Mouse (Mus musculus): ENCODE data around the gene Tnnt2. TPM values are rescaled to one million over a fixed set of nuclear protein-coding genes. Genes with fewer than 3 reads are reported as not detected.

The Tnnt2 gene
- total and polyA plus RNA-seq, 2 experiments from 2014 or later: 0.51 to 1.0 TPM

DNA sequence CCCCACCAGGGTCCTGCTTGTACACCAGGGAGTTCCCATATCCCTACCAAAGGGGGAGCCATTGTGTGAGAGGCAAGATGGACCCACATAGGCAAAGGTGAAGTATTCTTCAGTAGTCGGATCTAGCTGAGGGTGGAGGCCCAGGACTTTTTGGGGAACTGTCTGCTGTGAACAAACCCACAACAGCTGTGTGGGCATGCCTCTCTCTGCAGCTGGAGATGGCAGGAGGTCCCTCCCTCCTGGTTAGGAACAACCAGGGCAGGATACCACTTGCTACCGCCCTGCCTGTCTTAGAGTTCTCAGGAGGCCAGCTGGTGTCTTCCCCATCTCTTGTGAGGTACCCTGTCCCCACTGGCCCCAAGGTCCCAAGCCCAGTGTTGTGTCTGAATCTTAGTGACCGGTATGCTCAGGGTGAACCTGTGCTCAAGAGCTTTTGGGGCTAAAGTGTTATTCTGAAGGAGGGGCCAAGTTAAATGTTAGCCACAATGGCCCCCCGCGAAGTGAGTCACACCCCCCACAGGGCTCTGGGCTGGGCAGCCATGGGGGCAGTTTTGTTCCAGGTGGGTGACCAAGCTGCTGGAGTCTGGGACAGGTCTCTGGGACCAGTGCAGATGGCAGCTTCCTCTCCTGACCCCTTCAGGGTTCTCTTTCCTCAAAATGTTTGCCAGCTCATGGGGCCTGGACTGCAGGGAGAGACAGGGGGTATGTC lies 22.3 kb upstream of the Tnnt2 start:
- DNase-seq (ENCODE audit: low spot score): no peak
- no peak for TF ChIP-seq CTCF (IDR thresholded peaks at IDR 0.05)
- ATAC-seq (ENCODE audit: low FRiP score): no peak
- Histone ChIP-seq H3K27me3 (ENCODE audit: insufficient read depth, low read length) (peaks cover 9% of the 10 kb centered on the region), H3K4me3 (ENCODE audit: low read depth, low read length) (no peak overlapping the region), H3K9ac (replicated peaks; ENCODE audit: low read length, poor library complexity, severe bottlenecking) (no peak overlapping the region), H3K36me3 (ENCODE audit: insufficient read depth, low read length) (no peaks in the 10 kb centered on the region), H3K4me2 (ENCODE audit: low read depth, low read length, poor library complexity, severe bottlenecking) (no peak overlapping the region), H3K4me1 (ENCODE audit: insufficient read depth, low read length) (no peaks in the 10 kb centered on the region), H3K9me3 (ENCODE audit: low read length) (no peaks in the 10 kb centered on the region), H3K27ac (ENCODE audit: low read depth, low read length) (no peak overlapping the region)
- WGBS: 85% methylated on average over 5 of the region's 5 CpGs

DNA sequence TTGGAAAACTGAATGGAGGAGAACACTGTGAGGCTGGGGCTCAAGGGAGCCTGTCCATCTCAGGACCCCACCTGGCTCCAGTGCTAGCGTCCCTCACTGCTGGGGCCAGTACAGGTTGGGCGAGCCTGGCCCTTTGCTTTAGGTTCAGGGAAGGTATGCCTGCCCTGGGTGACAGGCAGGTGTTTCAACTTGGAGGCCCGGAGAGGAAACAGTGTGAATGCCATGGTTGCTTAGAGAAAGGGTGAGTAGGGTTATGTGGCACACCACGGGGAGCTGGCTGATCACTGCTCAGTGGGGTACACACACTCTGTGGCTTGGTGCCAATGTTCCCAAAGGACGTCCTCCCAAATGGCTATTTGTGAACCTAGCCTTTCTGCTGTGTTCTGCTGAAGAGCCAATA lies 21.6 kb upstream of the Tnnt2 start:
- Histone ChIP-seq H3K9ac (replicated peaks; ENCODE audit: low read length, poor library complexity, severe bottlenecking) (no peak overlapping the region), H3K4me3 (ENCODE audit: low read depth, low read length) (no peak overlapping the region), H3K27me3 (ENCODE audit: insufficient read depth, low read length) (peaks cover 14% of the 10 kb centered on the region), H3K27ac (ENCODE audit: low read depth, low read length) (no peak overlapping the region), H3K36me3 (ENCODE audit: insufficient read depth, low read length) (no peaks in the 10 kb centered on the region), H3K4me2 (ENCODE audit: low read depth, low read length, poor library complexity, severe bottlenecking) (no peak overlapping the region), H3K4me1 (ENCODE audit: insufficient read depth, low read length) (no peaks in the 10 kb centered on the region), H3K9me3 (ENCODE audit: low read length) (no peaks in the 10 kb centered on the region)
- TF ChIP-seq CTCF (IDR thresholded peaks at IDR 0.05): no peak
- DNase-seq (ENCODE audit: low spot score) (no peak), ATAC-seq (ENCODE audit: low FRiP score) (no peak)
- 82% methylated on average over 5 of the region's 5 CpGs for WGBS

GRCm38 (mm10) chr1:135817595-135817994 lies 18.6 kb upstream of the Tnnt2 start:
- 74% methylated on average over 4 of the region's 4 CpGs for WGBS
- ATAC-seq (ENCODE audit: low FRiP score): no peak
- no peak for TF ChIP-seq CTCF (IDR thresholded peaks at IDR 0.05)
- Histone ChIP-seq H3K4me2 (ENCODE audit: low read depth, low read length, poor library complexity, severe bottlenecking) (no peak overlapping the region), H3K27me3 (ENCODE audit: insufficient read depth, low read length) (peaks cover 27% of the 10 kb centered on the region), H3K27ac (ENCODE audit: low read depth, low read length) (no peak overlapping the region), H3K4me3 (ENCODE audit: low read depth, low read length) (no peak overlapping the region), H3K9ac (replicated peaks; ENCODE audit: low read length, poor library complexity, severe bottlenecking) (no peak overlapping the region), H3K4me1 (ENCODE audit: insufficient read depth, low read length) (no peaks in the 10 kb centered on the region), H3K36me3 (ENCODE audit: insufficient read depth, low read length) (no peaks in the 10 kb centered on the region), H3K9me3 (ENCODE audit: low read length) (no peaks in the 10 kb centered on the region)
- no peak for DNase-seq (ENCODE audit: low spot score)

- H3K9ac ChIP-seq (replicated peaks; ENCODE audit: low read length, poor library complexity, severe bottlenecking): peak within 1 kb of the TSS; percentile 68
- H3K27me3 ChIP-seq (ENCODE audit: insufficient read depth, low read length): peaks cover 27% of the 10 kb centered on the region
- H3K4me2 ChIP-seq (ENCODE audit: low read depth, low read length, poor library complexity, severe bottlenecking): peak within 1 kb of the TSS; percentile 99
- no peaks in the 10 kb centered on the region for H3K9me3 ChIP-seq (ENCODE audit: low read length)
- TF ChIP-seq CTCF (IDR thresholded peaks at IDR 0.05): no peak
- H3K4me1 ChIP-seq (ENCODE audit: insufficient read depth, low read length): no peaks in the 10 kb centered on the region
- DNase-seq (ENCODE audit: low spot score): no peak
- no peak within 1 kb of the TSS for H3K27ac ChIP-seq (ENCODE audit: low read depth, low read length)
- no peaks in the 10 kb centered on the region for H3K36me3 ChIP-seq (ENCODE audit: insufficient read depth, low read length)
- WGBS: under 1% methylated on average over 52 of the region's 63 CpGs
- H3K4me3 ChIP-seq (ENCODE audit: low read depth, low read length): peak within 1 kb of the TSS; percentile 70
- ATAC-seq (ENCODE audit: low FRiP score): peak; percentile 50
These were observed 17.6 kb upstream of the Tnnt2 start, which contains the start of gene Lad1 for GRCm38 (mm10) chr1:135818481-135819086. Gene Lad1 (plus strand): TSS chr1:135818598.

- ATAC-seq (ENCODE audit: low FRiP score) (no peak), DNase-seq (ENCODE audit: low spot score) (no peak)
- Histone ChIP-seq H3K4me2 (ENCODE audit: low read depth, low read length, poor library complexity, severe bottlenecking) (no peak overlapping the region), H3K27ac (ENCODE audit: low read depth, low read length) (no peak overlapping the region), H3K9me3 (ENCODE audit: low read length) (no peaks in the 10 kb centered on the region), H3K36me3 (ENCODE audit: insufficient read depth, low read length) (no peaks in the 10 kb centered on the region), H3K4me3 (ENCODE audit: low read depth, low read length) (no peak overlapping the region), H3K4me1 (ENCODE audit: insufficient read depth, low read length) (no peaks in the 10 kb centered on the region), H3K9ac (replicated peaks; ENCODE audit: low read length, poor library complexity, severe bottlenecking) (no peak overlapping the region), H3K27me3 (ENCODE audit: insufficient read depth, low read length) (peaks cover 27% of the 10 kb centered on the region)
- 91% methylated on average over 10 of the region's 10 CpGs for WGBS
- no peak for TF ChIP-seq CTCF (IDR thresholded peaks at IDR 0.05)
These were observed 16.1 kb upstream of the Tnnt2 start for GRCm38 (mm10) chr1:135820071-135820470.

- TF ChIP-seq CTCF (IDR thresholded peaks at IDR 0.05): no peak
- Histone ChIP-seq H3K4me2 (ENCODE audit: low read depth, low read length, poor library complexity, severe bottlenecking) (no peak overlapping the region), H3K4me1 (ENCODE audit: insufficient read depth, low read length) (no peaks in the 10 kb centered on the region), H3K9ac (replicated peaks; ENCODE audit: low read length, poor library complexity, severe bottlenecking) (no peak overlapping the region), H3K27ac (ENCODE audit: low read depth, low read length) (no peak overlapping the region), H3K36me3 (ENCODE audit: insufficient read depth, low read length) (no peaks in the 10 kb centered on the region), H3K27me3 (ENCODE audit: insufficient read depth, low read length) (peaks cover 27% of the 10 kb centered on the region), H3K9me3 (ENCODE audit: low read length) (no peaks in the 10 kb centered on the region), H3K4me3 (ENCODE audit: low read depth, low read length) (no peak overlapping the region)
- 89% methylated on average over 16 of the region's 16 CpGs for WGBS
- DNase-seq (ENCODE audit: low spot score): no peak
- ATAC-seq (ENCODE audit: low FRiP score): no peak
These were observed 15.3 kb upstream of the Tnnt2 start for GRCm38 (mm10) chr1:135820736-135821364.

All from midbrain, postnatal 0 days (tissue).